Mouse (Mus musculus): ENCODE results near the gene Cyp4x1. TPM values are rescaled to one million over a fixed set of nuclear protein-coding genes. Genes with fewer than 3 reads are reported as not detected.

Cyp4x1 gene
- 0.05 and 0.07 TPM in 2 replicates for polyA plus RNA-seq (2012; rRNA removed)

DNA sequence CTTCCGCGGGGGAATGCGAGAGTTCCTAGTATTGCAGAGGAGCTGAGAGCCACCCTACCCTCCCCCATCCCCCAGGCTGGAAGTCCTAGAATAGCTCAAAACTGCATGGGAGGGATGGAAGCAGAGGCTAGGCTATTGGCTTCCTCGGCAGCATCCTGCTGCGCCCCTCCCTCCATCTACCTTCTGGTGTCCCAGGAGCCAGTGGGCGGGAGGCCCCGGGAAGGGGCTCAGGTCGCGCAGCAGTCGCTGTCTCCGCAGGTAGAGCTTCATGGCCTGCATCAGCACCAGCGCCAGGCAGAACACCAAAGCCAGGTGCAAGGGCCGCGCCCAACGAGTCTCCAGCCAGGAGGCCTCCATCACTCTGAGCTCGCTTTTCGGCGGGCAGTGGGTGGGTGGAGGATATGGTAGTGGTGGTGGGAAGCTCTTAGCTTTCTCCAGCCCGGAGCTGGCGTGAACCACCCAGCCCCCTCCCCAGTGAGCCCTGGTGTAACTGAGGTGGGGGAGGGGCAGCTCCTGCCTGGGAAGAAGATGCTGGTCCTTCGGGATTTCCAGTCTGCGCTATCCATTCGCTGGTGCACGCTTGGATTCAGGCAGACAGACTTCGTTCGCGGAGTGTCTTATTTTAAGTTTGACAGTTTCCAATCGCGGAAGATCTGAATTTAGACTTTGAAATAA, at the start of gene Cyp4x1:
TSS of gene Cyp4x1 (minus strand) at position 661 of the 675 bp plus-strand sequence.

GRCm38 (mm10) chr4:115088611-115089338, 45.3 kb downstream of the Cyp4x1 start, which contains the start of gene Pdzk1ip1:
Gene Pdzk1ip1, plus strand, starts transcription at chr4:115088708.

GRCm38 (mm10) chr4:115056371-115056920, 77.6 kb downstream of the Cyp4x1 start, which contains the start of gene Tal1:
Gene Tal1, plus strand, starts transcription at chr4:115056426.

Other genes with a start within 250 kb of the Cyp4x1 start
- gene Foxd2, start 225.4 kb downstream of the Cyp4x1 start, polyA plus RNA-seq (2012; rRNA removed) = 0.02 TPM in 2 replicates
- not detected in 2 replicates for gene Foxe3, start 208.3 kb downstream of the Cyp4x1 start, polyA plus RNA-seq (2012; rRNA removed)
- 18.9 and 21.3 TPM in 2 replicates for gene Cmpk1, start 147.0 kb downstream of the Cyp4x1 start, polyA plus RNA-seq (2012; rRNA removed)
- gene Stil, start 134.1 kb downstream of the Cyp4x1 start, polyA plus RNA-seq (2012; rRNA removed) = 8.1 and 9.8 TPM in 2 replicates
- gene Tal1, start 77.9 kb downstream of the Cyp4x1 start, polyA plus RNA-seq (2012; rRNA removed) = 61.9 and 80.4 TPM in 2 replicates
- gene Pdzk1ip1, start 45.6 kb downstream of the Cyp4x1 start, polyA plus RNA-seq (2012; rRNA removed) = 16.9 and 19.1 TPM in 2 replicates
- gene Cyp4a29, start 107.8 kb upstream of the Cyp4x1 start, polyA plus RNA-seq (2012; rRNA removed) = not detected in 2 replicates
- gene Cyp4a12a, start 164.8 kb upstream of the Cyp4x1 start, polyA plus RNA-seq (2012; rRNA removed) = not detected in 2 replicates

Data from liver, embryonic 14 days (tissue).